Mouse (Mus musculus): ENCODE data around the gene Gimap9. TPM values are rescaled to one million over a fixed set of nuclear protein-coding genes. Genes with fewer than 3 reads are reported as not detected.

Gene Gimap9
- polyA plus RNA-seq, 1 experiment = not detected

- no peak overlapping the region for H3K27ac ChIP-seq (ENCODE audit: insufficient read depth, low read depth, low read length)
- H3K4me3 ChIP-seq (ENCODE audit: insufficient read depth, low read length) = no peak overlapping the region
- peaks cover 8% of the 10 kb centered on the region for H3K4me1 ChIP-seq (ENCODE audit: control insufficient read depth, insufficient read depth, low read length)
- no peak for TF ChIP-seq CTCF (IDR thresholded peaks at IDR 0.05; ENCODE audit: low read depth, low read length)
- no peak for TF ChIP-seq POLR2A (IDR thresholded peaks at IDR 0.05; ENCODE audit: borderline replicate concordance, low read depth, low read length)
These were observed 10.1 kb downstream of the Gimap9 start for GRCm38 (mm10) chr6:48685694-48686665.

- Histone ChIP-seq H3K4me1 (ENCODE audit: control insufficient read depth, insufficient read depth, low read length) (peaks cover 8% of the 10 kb centered on the region), H3K4me3 (ENCODE audit: insufficient read depth, low read length) (no peak overlapping the region), H3K27ac (ENCODE audit: insufficient read depth, low read depth, low read length) (no peak overlapping the region)
- TF ChIP-seq CTCF (IDR thresholded peaks at IDR 0.05; ENCODE audit: low read depth, low read length) (no peak), POLR2A (IDR thresholded peaks at IDR 0.05; ENCODE audit: borderline replicate concordance, low read depth, low read length) (no peak)
These were observed 11.1 kb downstream of the Gimap9 start for GRCm38 (mm10) chr6:48687077-48687476.

- Histone ChIP-seq H3K4me3 (ENCODE audit: insufficient read depth, low read length) (no peak overlapping the region), H3K4me1 (ENCODE audit: control insufficient read depth, insufficient read depth, low read length) (peaks cover 8% of the 10 kb centered on the region), H3K27ac (ENCODE audit: insufficient read depth, low read depth, low read length) (no peak overlapping the region)
- no peak for TF ChIP-seq CTCF (IDR thresholded peaks at IDR 0.05; ENCODE audit: low read depth, low read length)
- TF ChIP-seq POLR2A (IDR thresholded peaks at IDR 0.05; ENCODE audit: borderline replicate concordance, low read depth, low read length) = no peak
These were observed 13.4 kb downstream of the Gimap9 start for GRCm38 (mm10) chr6:48689320-48689719.

GRCm38 (mm10) chr6:48692962-48693361 lies 17.0 kb downstream of the Gimap9 start:
- Histone ChIP-seq H3K4me1 (ENCODE audit: control insufficient read depth, insufficient read depth, low read length) (peaks cover under 1% of the 10 kb centered on the region; the same call in 1 of the 2 replicates), H3K27ac (ENCODE audit: insufficient read depth, low read depth, low read length) (no peak overlapping the region), H3K4me3 (ENCODE audit: insufficient read depth, low read length) (no peak overlapping the region)
- TF ChIP-seq CTCF (IDR thresholded peaks at IDR 0.05; ENCODE audit: low read depth, low read length) = no peak

- H3K4me3 ChIP-seq (ENCODE audit: insufficient read depth, low read length) = no peak overlapping the region
- TF ChIP-seq CTCF (IDR thresholded peaks at IDR 0.05; ENCODE audit: low read depth, low read length) = no peak
- no peak for TF ChIP-seq POLR2A (IDR thresholded peaks at IDR 0.05; ENCODE audit: borderline replicate concordance, low read depth, low read length)
- H3K4me1 ChIP-seq (ENCODE audit: control insufficient read depth, insufficient read depth, low read length) = peaks cover 29% of the 10 kb centered on the region
- no peak overlapping the region for H3K27ac ChIP-seq (ENCODE audit: insufficient read depth, low read depth, low read length)
These were observed 21.1 kb downstream of the Gimap9 start for GRCm38 (mm10) chr6:48696830-48697554.

- Histone ChIP-seq H3K27ac (ENCODE audit: insufficient read depth, low read depth, low read length) (no peak overlapping the region), H3K4me3 (ENCODE audit: insufficient read depth, low read length) (no peak overlapping the region), H3K4me1 (ENCODE audit: control insufficient read depth, insufficient read depth, low read length) (peaks cover 29% of the 10 kb centered on the region)
- TF ChIP-seq POLR2A (IDR thresholded peaks at IDR 0.05; ENCODE audit: borderline replicate concordance, low read depth, low read length) = no peak
- no peak for TF ChIP-seq CTCF (IDR thresholded peaks at IDR 0.05; ENCODE audit: low read depth, low read length)
These were observed 21.6 kb downstream of the Gimap9 start for GRCm38 (mm10) chr6:48697555-48697930.

GRCm38 (mm10) chr6:48698066-48698856 lies 22.3 kb downstream of the Gimap9 start:
- TF ChIP-seq POLR2A (IDR thresholded peaks at IDR 0.05; ENCODE audit: borderline replicate concordance, low read depth, low read length) = no peak
- no peak for TF ChIP-seq CTCF (IDR thresholded peaks at IDR 0.05; ENCODE audit: low read depth, low read length)
- Histone ChIP-seq H3K4me3 (ENCODE audit: insufficient read depth, low read length) (no peak overlapping the region), H3K4me1 (ENCODE audit: control insufficient read depth, insufficient read depth, low read length) (peaks cover 29% of the 10 kb centered on the region), H3K27ac (ENCODE audit: insufficient read depth, low read depth, low read length) (no peak overlapping the region)

- TF ChIP-seq CTCF (IDR thresholded peaks at IDR 0.05; ENCODE audit: low read depth, low read length) (no peak), POLR2A (IDR thresholded peaks at IDR 0.05; ENCODE audit: borderline replicate concordance, low read depth, low read length) (no peak)
- H3K27ac ChIP-seq (ENCODE audit: insufficient read depth, low read depth, low read length) = no peak overlapping the region
- H3K4me1 ChIP-seq (ENCODE audit: control insufficient read depth, insufficient read depth, low read length) = peaks cover 29% of the 10 kb centered on the region
- no peak overlapping the region for H3K4me3 ChIP-seq (ENCODE audit: insufficient read depth, low read length)
These were observed 23.0 kb downstream of the Gimap9 start for GRCm38 (mm10) chr6:48698888-48699287.

- no peak for TF ChIP-seq POLR2A (IDR thresholded peaks at IDR 0.05; ENCODE audit: borderline replicate concordance, low read depth, low read length)
- TF ChIP-seq CTCF (IDR thresholded peaks at IDR 0.05; ENCODE audit: low read depth, low read length) = no peak
- peaks cover 29% of the 10 kb centered on the region for H3K4me1 ChIP-seq (ENCODE audit: control insufficient read depth, insufficient read depth, low read length)
- no peak overlapping the region for H3K4me3 ChIP-seq (ENCODE audit: insufficient read depth, low read length)
- no peak overlapping the region for H3K27ac ChIP-seq (ENCODE audit: insufficient read depth, low read depth, low read length)
These were observed 24.5 kb downstream of the Gimap9 start for GRCm38 (mm10) chr6:48700251-48701075.
